Mouse (Mus musculus) G1E (cell line): ENCODE data around the gene Nid1. TPM values are rescaled to one million over a fixed set of nuclear protein-coding genes. Genes with fewer than 3 reads are reported as not detected.
"Not testable (repeated sequence)": the region's sequence is repeated elsewhere in the genome, so short reads cannot be mapped to it uniquely, and the experiment has no call there.

Source experiments
- ATAC-seq: 2 replicates; pipeline ENCODE4 v1.8.0; 2016; ENCODE audit warnings: mild to moderate bottlenecking; ENCODE audit not compliant: insufficient number of reproducible peaks, poor library complexity, low FRiP score, severe bottlenecking; ENCODE audit errors: extremely low read depth
- DNase-seq: peaks from one replicate; pipeline ENCODE4 v3.0.0; 2012; ENCODE audit warnings: low spot score
- H3K27me3 ChIP-seq: 2 replicates; pipeline ENCODE4 v1.6.1; 2012; ENCODE audit warnings: mild to moderate bottlenecking, low read length, inconsistent platforms; ENCODE audit not compliant: insufficient read depth
- H3K36me3 ChIP-seq: replicated peaks from 2 replicates; pipeline ENCODE3; 2012; ENCODE audit warnings: mild to moderate bottlenecking, inconsistent platforms
- H3K4me1 ChIP-seq: 2 replicates; pipeline ENCODE4 v1.6.1; 2012; ENCODE audit warnings: low read depth, low read length, inconsistent platforms, mixed read lengths; ENCODE audit not compliant: insufficient read depth
- H3K4me3 ChIP-seq: 2 replicates; pipeline ENCODE4 v1.5.1; 2012; ENCODE audit warnings: low read depth, mild to moderate bottlenecking, inconsistent platforms, low read length, moderate library complexity, mixed read lengths
- H3K9me3 ChIP-seq: replicated peaks from 2 replicates; pipeline ENCODE4 v1.6.1; 2012; ENCODE audit warnings: inconsistent platforms
- CTCF ChIP-seq: IDR thresholded peaks from 2 replicates; pipeline ENCODE4 v1.5.1; 2012; ENCODE audit warnings: low read depth, low read length, inconsistent platforms, mixed read lengths
- GATA1 ChIP-seq: IDR thresholded peaks from 2 replicates; pipeline ENCODE4 v1.6.1; 2012; ENCODE audit warnings: borderline replicate concordance, low read length, inconsistent platforms, mixed read lengths
- GATA2 ChIP-seq: IDR thresholded peaks from 2 replicates; pipeline ENCODE4 v1.6.1; 2012; ENCODE audit warnings: low read depth, low read length, inconsistent platforms, borderline replicate concordance
- POLR2AphosphoS5 ChIP-seq: IDR thresholded peaks from 2 replicates; pipeline ENCODE4 v1.6.1; 2012; ENCODE audit warnings: low read depth, low read length, inconsistent platforms; ENCODE audit not compliant: insufficient replicate concordance
- TAL1 ChIP-seq: conservative IDR thresholded peaks from 2 replicates; pipeline ENCODE4 v1.6.1; 2012; ENCODE audit warnings: low read depth, low read length, inconsistent platforms, mixed read lengths
- polyA plus RNA-seq: library from polyadenylated mRNA; stranded (reverse); fragments of >175 nt; gene quantifications from 2 replicates; pipeline ENCODE4 v1.2.3, GENCODE M21; 2012
- total RNA-seq, 2 experiments: library from RNA; stranded (forward) in 1 of 2; stranded (reverse) in 1 of 2; fragments of 200-1000 nt in 1 of 2; fragments of >200 nt in 1 of 2; fragmentation: Nextera tagmentation in 1 of 2; gene quantifications; 2 replicates each; pipeline ENCODE4 v1.2.3; 2014 to 2017

The Nid1 gene
- total and polyA plus RNA-seq, 3 experiments = 0.11 TPM; not detected in 2

- not testable (repeated sequence) for DNase-seq, ATAC-seq, H3K4me1 ChIP-seq, H3K36me3 ChIP-seq, H3K27me3 ChIP-seq, H3K9me3 ChIP-seq, H3K4me3 ChIP-seq
Observed at GRCm38 (mm10) chr13:13450931-13451330, 13.6 kb downstream of the Nid1 start.

GRCm38 (mm10) chr13:13453332-13453731 is 16.0 kb downstream of the Nid1 start:
- not testable (repeated sequence) for H3K4me3 ChIP-seq, DNase-seq, H3K36me3 ChIP-seq, ATAC-seq, H3K4me1 ChIP-seq, H3K27me3 ChIP-seq, H3K9me3 ChIP-seq

- H3K9me3 ChIP-seq, DNase-seq, H3K4me1 ChIP-seq, H3K36me3 ChIP-seq, H3K27me3 ChIP-seq, ATAC-seq, H3K4me3 ChIP-seq: not testable (repeated sequence)
Observed at GRCm38 (mm10) chr13:13454249-13454648, 16.9 kb downstream of the Nid1 start.

GRCm38 (mm10) chr13:13455632-13456492 is 18.5 kb downstream of the Nid1 start:
- not testable (repeated sequence) for H3K9me3 ChIP-seq, H3K27me3 ChIP-seq, H3K4me1 ChIP-seq, ATAC-seq, DNase-seq, H3K36me3 ChIP-seq, H3K4me3 ChIP-seq

GRCm38 (mm10) chr13:13458138-13458737 is 20.9 kb downstream of the Nid1 start:
- Histone ChIP-seq H3K4me3 (no peak overlapping the region), H3K9me3 (no peaks in the 10 kb centered on the region), H3K36me3 (no peaks in the 10 kb centered on the region), H3K27me3 (no peaks in the 10 kb centered on the region; the same call in none of the 2 replicates), H3K4me1 (no peaks in the 10 kb centered on the region)
- ATAC-seq = no peak
- TF ChIP-seq GATA2 (no peak), GATA1 (no peak), CTCF (no peak), POLR2AphosphoS5 (no peak), TAL1 (no peak)
- no peak for DNase-seq

- DNase-seq = no peak
- Histone ChIP-seq H3K36me3 (no peaks in the 10 kb centered on the region), H3K9me3 (no peaks in the 10 kb centered on the region), H3K27me3 (peaks cover 2% of the 10 kb centered on the region), H3K4me1 (no peaks in the 10 kb centered on the region), H3K4me3 (no peak overlapping the region)
- no peak for ATAC-seq
- TF ChIP-seq POLR2AphosphoS5 = no peak
- no peak for TF ChIP-seq CTCF
- TF ChIP-seq TAL1 = no peak
- TF ChIP-seq GATA2 = no peak
- TF ChIP-seq GATA1 = no peak
Observed at GRCm38 (mm10) chr13:13460521-13461138, 23.3 kb downstream of the Nid1 start.
